Comparison of ENCODE assay signal across 8 mouse cellular contexts in the genomic region with DNA sequence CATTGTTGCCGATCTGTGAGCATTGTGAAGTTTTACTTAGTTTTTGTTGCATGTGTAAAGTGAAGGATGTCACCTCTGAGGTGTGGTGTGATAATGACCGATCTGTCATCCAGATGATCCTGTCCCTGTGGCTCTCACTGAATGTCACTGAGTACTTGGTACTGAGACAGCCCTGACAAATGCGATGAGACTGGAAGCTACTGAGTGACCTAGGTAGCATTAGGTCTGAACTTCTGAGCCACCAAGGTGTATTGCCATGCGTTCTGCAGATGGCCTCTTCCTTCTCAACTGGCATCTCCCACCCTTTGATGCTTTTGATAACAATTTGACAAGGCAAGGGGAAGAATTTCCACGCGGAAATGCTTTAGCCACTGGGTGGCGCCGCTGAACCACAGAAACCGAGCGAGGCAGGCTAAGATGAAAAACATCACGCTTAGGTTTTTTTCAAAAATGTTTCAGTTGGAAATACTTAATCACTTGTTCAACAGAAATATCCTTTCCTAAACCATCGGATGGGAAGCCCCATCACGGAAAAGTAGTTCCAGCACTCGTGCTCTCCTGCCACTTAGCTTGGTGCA.
DNase-seq lines count a peak whose midpoint lies in the region; ATAC-seq and TF ChIP-seq lines count a peak whose summit lies in the region.

No protein-coding gene starts in this region.

- TF ChIP-seq EP300 in liver, postnatal 0 days (IDR thresholded peaks at IDR 0.05; ENCODE audit: low read depth): no peak

- no peak overlapping the region for H3K27ac ChIP-seq in ES-E14 (ENCODE audit: insufficient read depth, low read depth, low read length, poor library complexity, severe bottlenecking)
- no peak overlapping the region for H3K27ac ChIP-seq in embryonic facial prominence, embryonic 11.5 days (replicated peaks; ENCODE audit: low read depth, low read length)
- no peak overlapping the region for H3K27ac ChIP-seq in liver, postnatal 0 days (ENCODE audit: low read depth)
- H3K27ac ChIP-seq in thymus, adult 2 months (ENCODE audit: control insufficient read depth, insufficient read depth, low read length): no peak overlapping the region

- ATAC-seq in embryonic facial prominence, embryonic 11.5 days (replicated peaks; ENCODE audit: insufficient number of reproducible peaks, low FRiP score, low TSS enrichment, low read depth): 0 out of 2 replicates have a peak, but pooled peaks have one; percentile 44
- ATAC-seq in liver, postnatal 0 days: no peak

- peaks cover 0 to 4% of the 10 kb centered on the region in 2 experiments; a peak in 1 of 4 replicates for H3K4me1 ChIP-seq in ES-E14 (ENCODE audit: control insufficient read depth in 2 of 2, insufficient read depth in 2 of 2, low read length in 2 of 2, poor library complexity in 1 of 2)
- H3K4me1 ChIP-seq in embryonic facial prominence, embryonic 11.5 days (ENCODE audit: control insufficient read depth, insufficient read depth, low read length): no peaks in the 10 kb centered on the region
- H3K4me1 ChIP-seq in liver, postnatal 0 days (ENCODE audit: insufficient read depth): no peaks in the 10 kb centered on the region
- no peaks in the 10 kb centered on the region for H3K4me1 ChIP-seq in thymus, adult 2 months (replicated peaks; ENCODE audit: control insufficient read depth, insufficient read depth, low read length)

- no peaks in the 10 kb centered on the region for H3K36me3 ChIP-seq in ES-E14 (ENCODE audit: control insufficient read depth, insufficient read depth, low read length, poor library complexity, severe bottlenecking)
- no peaks in the 10 kb centered on the region for H3K36me3 ChIP-seq in embryonic facial prominence, embryonic 11.5 days (replicated peaks; ENCODE audit: control insufficient read depth, insufficient read depth, low read depth, low read length)
- no peaks in the 10 kb centered on the region for H3K36me3 ChIP-seq in liver, postnatal 0 days (replicated peaks; ENCODE audit: insufficient read depth, low read length)
- H3K36me3 ChIP-seq in thymus, adult 2 months (ENCODE audit: control insufficient read depth, insufficient read depth, low read length): no peaks in the 10 kb centered on the region

- peak; percentile 25 for DNase-seq in gastrocnemius, postnatal 14 days
- no peak for DNase-seq in gastrocnemius, postnatal 25 days
- peak; percentile 43 for DNase-seq in ES-E14 (ENCODE audit: low read depth, low spot score)
- peak; percentile 75 for DNase-seq in embryonic facial prominence, embryonic 11.5 days (ENCODE audit: low spot score)
- peak; percentile 62 to 72 for DNase-seq in kidney, postnatal 4 days
- peak; percentile 17 for DNase-seq in liver, postnatal 0 days
- peak; percentile 78 to 80 for DNase-seq in right cerebral cortex, adult 2 months (ENCODE audit: low spot score in 2 of 2)
- no peak for DNase-seq in thymus, adult 2 months

- no peak overlapping the region for H3K4me3 ChIP-seq in ES-E14 (ENCODE audit: insufficient read depth in 1 of 2, low read depth in 1 of 2, low read length in 2 of 2, poor library complexity in 1 of 2, severe bottlenecking in 1 of 2)
- H3K4me3 ChIP-seq in embryonic facial prominence, embryonic 11.5 days (ENCODE audit: low read depth, low read length): no peak overlapping the region
- no peak overlapping the region for H3K4me3 ChIP-seq in liver, postnatal 0 days (ENCODE audit: low read depth, low read length)
- H3K4me3 ChIP-seq in thymus, adult 2 months (ENCODE audit: control insufficient read depth, insufficient read depth, low read length): no peak overlapping the region

- H3K9ac ChIP-seq in ES-E14 (ENCODE audit: insufficient read depth, low read depth, low read length, poor library complexity, severe bottlenecking): no peak overlapping the region
- no peak overlapping the region for H3K9ac ChIP-seq in embryonic facial prominence, embryonic 11.5 days (replicated peaks; ENCODE audit: low read length)
- H3K9ac ChIP-seq in liver, postnatal 0 days (replicated peaks): no peak overlapping the region

- WGBS in embryonic facial prominence, embryonic 11.5 days: 44% methylated on average over 14 of the region's 14 CpGs
- 35% methylated on average over 14 of the region's 14 CpGs for WGBS in liver, postnatal 0 days (ENCODE audit: insufficient replicate concordance)
- 34% methylated on average over 14 of the region's 14 CpGs for WGBS in thymus, adult 2 months

- no peaks in the 10 kb centered on the region for H3K27me3 ChIP-seq in embryonic facial prominence, embryonic 11.5 days (ENCODE audit: control insufficient read depth, insufficient read depth, low read length)
- no peaks in the 10 kb centered on the region for H3K27me3 ChIP-seq in liver, postnatal 0 days (ENCODE audit: insufficient read depth, low read length)
- no peaks in the 10 kb centered on the region for H3K27me3 ChIP-seq in thymus, adult 2 months (ENCODE audit: control insufficient read depth, insufficient read depth, low read length)

- intact Hi-C loops in gastrocnemius, postnatal 14 days (cut with DNase I; ENCODE audit: low total_unique reads): no loop called here

- in situ Hi-C loops in ES-E14 (cut with MboI; ENCODE audit: low sequenced_read_pairs in 2 of 2, unreplicated experiment in 2 of 2): no loop called here

- TF ChIP-seq CTCF in liver, postnatal 0 days (IDR thresholded peaks at IDR 0.05; ENCODE audit: low read depth): peak; percentile 50
- no peak for TF ChIP-seq CTCF in thymus, adult 2 months (IDR thresholded peaks at IDR 0.05; ENCODE audit: borderline replicate concordance, control insufficient read depth, extremely low read depth, insufficient read depth, low read length, poor library complexity)

- H3K9me3 ChIP-seq in ES-E14 (ENCODE audit: control insufficient read depth, insufficient read depth, low read depth, low read length): 0 out of 2 replicates have a peak, but pooled peaks cover 1% of the 10 kb centered on the region
- H3K9me3 ChIP-seq in embryonic facial prominence, embryonic 11.5 days (replicated peaks; ENCODE audit: control insufficient read depth, low read length): no peaks in the 10 kb centered on the region
- H3K9me3 ChIP-seq in liver, postnatal 0 days (ENCODE audit: low read length): no peaks in the 10 kb centered on the region

- TF ChIP-seq POLR2A in thymus, adult 2 months (IDR thresholded peaks at IDR 0.05; ENCODE audit: control insufficient read depth, extremely low read depth, insufficient read depth, low read length, poor library complexity): no peak

- no peak overlapping the region for H3K4me2 ChIP-seq in embryonic facial prominence, embryonic 11.5 days (ENCODE audit: low read depth, low read length)
- H3K4me2 ChIP-seq in liver, postnatal 0 days (ENCODE audit: low read depth, low read length): no peak overlapping the region

TF ChIP-seq in ES-E14, 5 proteins besides CTCF, POLR2A, EP300 and RAD21:
- TF ChIP-seq HCFC1 (IDR thresholded peaks at IDR 0.05; ENCODE audit: borderline replicate concordance, insufficient read depth, low read length) (no peak), ZNF384 (IDR thresholded peaks at IDR 0.05; ENCODE audit: low read depth, low read length) (peak; percentile 72; the same call in 1 of the 2 replicates), ZC3H11A (IDR thresholded peaks at IDR 0.05; ENCODE audit: borderline replicate concordance, low read depth, low read length) (peak; percentile 87), MAFK (IDR thresholded peaks at IDR 0.05; ENCODE audit: insufficient read depth, low read depth, low read length) (no peak), CHD2 (IDR thresholded peaks at IDR 0.05; ENCODE audit: low read depth, low read length) (no peak)

Comparison
In these comparisons a context has a peak if more than half of its experiments do, and no peak if none do; other contexts are left out.
1. DNase-seq: peak in gastrocnemius, postnatal 14 days (single experiment), ES-E14 (single experiment), embryonic facial prominence, embryonic 11.5 days (single experiment), kidney, postnatal 4 days (2 of 2), liver, postnatal 0 days (single experiment) and right cerebral cortex, adult 2 months (2 of 2); none in gastrocnemius, postnatal 25 days (single experiment) and thymus, adult 2 months (single experiment).